Mouse (Mus musculus) thymus, adult 2 months (tissue): ENCODE results near the gene ccdc198.

Experiments used
- CTCF ChIP-seq: fragments of 200-500 bp; IDR thresholded peaks from 2 replicates; pipeline ENCODE4 v1.5.1; 2012; ENCODE audit warnings: mild to moderate bottlenecking, control low read depth, low read length, moderate library complexity, borderline replicate concordance; ENCODE audit not compliant: control insufficient read depth, poor library complexity, insufficient read depth; ENCODE audit errors: extremely low read depth
- POLR2A ChIP-seq: fragments of 200-500 bp; IDR thresholded peaks from 2 replicates; pipeline ENCODE4 v1.6.1; 2012; ENCODE audit warnings: mild to moderate bottlenecking, low read length, control low read depth, moderate library complexity; ENCODE audit not compliant: control insufficient read depth, poor library complexity, insufficient read depth; ENCODE audit errors: extremely low read depth

DNA sequence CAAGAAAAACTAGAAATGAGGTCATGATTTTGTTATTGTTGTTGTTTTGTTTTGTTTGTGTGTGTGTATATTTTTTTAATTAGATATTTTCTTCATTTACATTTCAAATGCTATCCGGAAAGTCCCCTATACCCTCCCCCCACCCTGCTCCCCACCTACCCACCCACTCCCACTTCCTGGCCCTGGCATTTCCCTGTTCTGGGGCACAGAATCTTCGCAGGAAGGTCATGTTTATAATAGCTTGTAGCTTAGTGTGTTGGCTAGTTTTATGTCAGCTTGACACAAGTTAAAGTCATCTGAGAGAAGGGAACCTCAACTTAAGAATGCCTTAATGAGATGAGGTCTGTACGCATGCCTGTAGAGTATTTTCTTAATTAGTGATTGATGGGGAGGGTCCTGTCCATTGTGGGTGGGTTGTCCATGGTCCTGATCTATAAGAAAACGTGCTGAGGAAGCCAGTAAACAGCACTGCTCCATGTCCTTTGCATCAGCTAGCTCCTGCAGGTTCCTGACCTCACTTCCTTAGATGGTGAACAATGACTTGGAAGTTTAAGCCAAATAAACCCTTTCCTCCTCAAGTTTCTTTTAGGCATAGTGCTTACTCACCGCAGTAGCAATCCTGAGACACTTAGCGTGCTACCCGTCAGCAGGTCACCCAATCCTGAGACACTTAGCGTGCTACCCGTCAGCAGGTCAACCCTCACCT is 44.0 kb downstream of the ccdc198 start:
- no peak for TF ChIP-seq CTCF
- TF ChIP-seq POLR2A, result no peak
